In the genomic region with DNA sequence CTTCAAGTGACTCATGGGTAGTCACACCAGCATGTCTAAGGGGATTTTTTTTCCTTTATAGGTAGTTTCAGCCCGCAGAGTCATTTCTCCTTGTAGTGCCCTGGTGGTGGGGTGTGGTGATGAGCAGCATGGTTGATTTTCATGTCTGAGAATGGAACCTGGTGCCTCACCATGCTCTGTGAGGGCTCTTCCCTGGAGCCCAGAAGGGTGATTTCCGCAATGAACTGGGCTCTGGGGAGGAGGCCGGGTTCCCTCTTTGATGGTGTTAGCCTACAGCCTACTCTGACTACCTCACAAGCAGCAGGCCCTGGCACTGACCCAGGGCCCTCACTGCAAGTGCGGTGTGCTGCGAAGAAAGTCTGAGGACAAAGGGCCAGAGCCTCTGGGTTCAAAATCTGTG, we compare ENCODE assay signal across 8 mouse cellular contexts. TPM values are rescaled to one million over a fixed set of nuclear protein-coding genes. Genes with fewer than 3 reads are reported as not detected.
DNase-seq lines count a peak whose midpoint lies in the region; ATAC-seq and TF ChIP-seq lines count a peak whose summit lies in the region.

A gene (plus strand): TSS at position 84 of the 400 bp plus-strand sequence.

- TF ChIP-seq CTCF in lung, embryonic 14.5 days (IDR thresholded peaks at IDR 0.05; ENCODE audit: low read depth), result no peak

- DNase-seq in lung, embryonic 14.5 days, result no peak
- DNase-seq in lung, postnatal 14 days, result no peak
- DNase-seq in adrenal gland, adult 2 months, result no peak
- DNase-seq in heart, adult 8-10 months (ENCODE audit: low spot score), result no peak
- no peak for DNase-seq in limb, embryonic 11.5 days (ENCODE audit: low spot score)
- DNase-seq in right cerebral cortex, postnatal 14 days, result no peak
- DNase-seq in layer of hippocampus, postnatal 14 days (ENCODE audit: low spot score in 2 of 2), result no peak

- peak within 1 kb of the TSS; percentile 66 for H3K9ac ChIP-seq in lung, embryonic 14.5 days
- H3K9ac ChIP-seq in limb, embryonic 11.5 days (ENCODE audit: low read length), result peak within 1 kb of the TSS; percentile 56

- peak within 1 kb of the TSS; percentile 69 for H3K4me3 ChIP-seq in lung, embryonic 14.5 days (ENCODE audit: low read depth, low read length)
- H3K4me3 ChIP-seq in limb, embryonic 11.5 days (ENCODE audit: low read depth, low read length), result peak within 1 kb of the TSS; percentile 57

- H3K9me3 ChIP-seq in lung, embryonic 14.5 days (ENCODE audit: low read depth, low read length), result no peaks in the 10 kb centered on the region
- H3K9me3 ChIP-seq in limb, embryonic 11.5 days (ENCODE audit: control insufficient read depth, low read length), result no peaks in the 10 kb centered on the region

- ATAC-seq in lung, embryonic 14.5 days (ENCODE audit: insufficient read depth), result no peak
- no peak for ATAC-seq in limb, embryonic 11.5 days (ENCODE audit: insufficient number of reproducible peaks, low FRiP score, low TSS enrichment, low read depth)
- no peak for ATAC-seq in neutrophil, adult 5-6 weeks (ENCODE audit: extremely low read depth, insufficient number of reproducible peaks, low FRiP score, poor library complexity, severe bottlenecking)

- H3K36me3 ChIP-seq in lung, embryonic 14.5 days (ENCODE audit: insufficient read depth), result no peaks in the 10 kb centered on the region
- no peaks in the 10 kb centered on the region for H3K36me3 ChIP-seq in limb, embryonic 11.5 days (ENCODE audit: control insufficient read depth, insufficient read depth, low read length)

- H3K4me2 ChIP-seq in lung, embryonic 14.5 days, result peak within 1 kb of the TSS; percentile 93
- peak within 1 kb of the TSS; percentile 61 for H3K4me2 ChIP-seq in limb, embryonic 11.5 days (ENCODE audit: low read depth, severe bottlenecking)

- peaks cover 26% of the 10 kb centered on the region for H3K27me3 ChIP-seq in lung, embryonic 14.5 days (ENCODE audit: insufficient read depth, low read length)
- H3K27me3 ChIP-seq in limb, embryonic 11.5 days (ENCODE audit: control insufficient read depth, insufficient read depth, low read length), result peaks cover 38% of the 10 kb centered on the region

- 65% methylated on average over 5 of the region's 5 CpGs for WGBS in lung, embryonic 14.5 days
- WGBS in limb, embryonic 11.5 days, result 58% methylated on average over 5 of the region's 5 CpGs

- no peaks in the 10 kb centered on the region for H3K4me1 ChIP-seq in lung, embryonic 14.5 days (ENCODE audit: insufficient read depth)
- no peaks in the 10 kb centered on the region for H3K4me1 ChIP-seq in limb, embryonic 11.5 days (ENCODE audit: control insufficient read depth, insufficient read depth, low read length)

- no peak within 1 kb of the TSS for H3K27ac ChIP-seq in lung, embryonic 14.5 days (ENCODE audit: low read depth)
- H3K27ac ChIP-seq in limb, embryonic 11.5 days (replicated peaks; ENCODE audit: low read depth, low read length), result no peak within 1 kb of the TSS

RNA-seq across cellular contexts. Expression of the gene that starts here (rescaled TPM):
- 3.0 and 3.7 TPM in 2 replicates for polyA plus RNA-seq in lung, embryonic 14.5 days (2014; fragmentation: Nextera tagmentation; extraction: Ambion mirVana)
- total RNA-seq in adrenal gland, adult 2 months (2021), result 10 to 100 TPM; 43.6 to 55.6 TPM
- 61.0 and 64.1 TPM in 2 replicates for polyA plus RNA-seq in adrenal gland, adult 2 months (2012; rRNA removed)
- 10 to 100 TPM; 21.4 to 25.3 (median 24.6) TPM for total RNA-seq in heart, adult 8-10 months (2022)
- polyA plus RNA-seq in limb, embryonic 11.5 days (2014; fragmentation: Nextera tagmentation; extraction: Ambion mirVana), result 0.55 and 1.1 TPM in 2 replicates
- 108 and 112 TPM in 2 replicates for total RNA-seq in neutrophil, adult 5-6 weeks (2017)
- total RNA-seq in layer of hippocampus, postnatal 14 days (2021), result 1 to 10 TPM; 5.7 to 5.9 TPM

Comparison
In these comparisons a context has a peak if more than half of its experiments do, and no peak if none do; other contexts are left out.
1. RNA of the gene that starts here (polyA plus RNA-seq): 61.0 to 64.1 TPM in adrenal gland, adult 2 months; 3.0 to 3.7 TPM in lung, embryonic 14.5 days and 0.55 to 1.1 TPM in limb, embryonic 11.5 days; every median in the first group is over 10 times any median in the second.